Mouse (Mus musculus) heart, adult 2 months (tissue): Measurements from ENCODE around the gene Il12a. TPM values are rescaled to one million over a fixed set of nuclear protein-coding genes. Genes with fewer than 3 reads are reported as not detected.

Experiments used
- DNase-seq, 2 experiments: peaks; one replicate each; pipeline ENCODE4 v3.0.0; 2021
- H3K27ac ChIP-seq: fragments of 200-600 bp; 2 replicates; pipeline ENCODE4 v1.8.1; 2022
- H3K27me3 ChIP-seq: fragments of 200-500 bp; 2 replicates; pipeline ENCODE4 v1.6.1; 2012; ENCODE audit warnings: mild to moderate bottlenecking, low read length, inconsistent platforms, mixed read lengths; ENCODE audit not compliant: control insufficient read depth, insufficient read depth
- H3K36me3 ChIP-seq: fragments of 200-500 bp; 2 replicates; pipeline ENCODE4 v1.6.1; 2012; ENCODE audit warnings: low read length, inconsistent platforms; ENCODE audit not compliant: control insufficient read depth, insufficient read depth
- H3K4me1 ChIP-seq: fragments of 200-500 bp; 2 replicates; pipeline ENCODE4 v1.6.1; 2011; ENCODE audit warnings: low read length; ENCODE audit not compliant: control insufficient read depth, insufficient read depth
- H3K4me3 ChIP-seq: fragments of 200-600 bp; 2 replicates; pipeline ENCODE4 v1.8.1; 2022
- H3K79me2 ChIP-seq: fragments of 200-500 bp; replicated peaks from 2 replicates; pipeline ENCODE4 v1.6.1; 2012; ENCODE audit warnings: mild to moderate bottlenecking, inconsistent platforms, low read length, moderate library complexity, mixed read lengths; ENCODE audit not compliant: control insufficient read depth, insufficient read depth
- H3K9ac ChIP-seq: fragments of 200-500 bp; 2 replicates; pipeline ENCODE4 v1.6.1; 2012; ENCODE audit warnings: low read depth, mild to moderate bottlenecking, control low read depth, inconsistent platforms, low read length, mixed read lengths
- CTCF ChIP-seq: fragments of 200-600 bp; IDR thresholded peaks from 2 replicates; pipeline ENCODE4 v1.8.1; 2022; ENCODE audit warnings: antibody characterized with exemption, mild to moderate bottlenecking, moderate library complexity
- EP300 ChIP-seq: fragments of 200-500 bp; IDR thresholded peaks from 2 replicates; pipeline ENCODE4 v1.6.1; 2011; ENCODE audit warnings: low read depth, low read length, control low read depth; ENCODE audit not compliant: insufficient read depth
- POLR2A ChIP-seq: fragments of 200-500 bp; IDR thresholded peaks from 2 replicates; pipeline ENCODE4 v1.6.1; 2011; ENCODE audit warnings: mild to moderate bottlenecking, low read depth, low read length, control low read depth; ENCODE audit not compliant: insufficient read depth
- WGBS: fragments of 180-500 bp; shearing (Covaris S2); methylation state at CpG from one replicate; pipeline ENCODE4 v1.1.7; 2018; 5-methylcytosine and 5-hydroxymethylcytosine counted together
- intact Hi-C: fragments of 180-260 bp; cut with DNase I; formaldehyde crosslinking; loops from one replicate; pipeline ENCODE4 v1.15.1; 2025
- polyA plus RNA-seq: library from polyadenylated mRNA; depleted of rRNA; stranded (reverse); fragments of >200 nt; gene quantifications from 2 replicates; pipeline ENCODE4 v1.2.3, GENCODE M21; 2012
- total RNA-seq, 2 experiments: library from RNA; stranded (reverse); gene quantifications; 2 replicates each; pipeline ENCODE4 v1.2.3; 2021

The Il12a gene
- total and polyA plus RNA-seq, 3 experiments: 0.23 to 0.84 TPM; not detected in 1

GRCm38 (mm10) chr3:68666377-68666776 lies 24.1 kb upstream of the Il12a start:
- TF ChIP-seq POLR2A (no peak), CTCF (no peak), EP300 (no peak)
- 86% methylated on average over 7 of the region's 7 CpGs for WGBS
- no peak for DNase-seq
- Histone ChIP-seq H3K79me2 (no peaks in the 10 kb centered on the region), H3K4me3 (no peak overlapping the region), H3K36me3 (no peaks in the 10 kb centered on the region), H3K27me3 (no peaks in the 10 kb centered on the region), H3K27ac (no peak overlapping the region), H3K9ac (no peak overlapping the region), H3K4me1 (no peaks in the 10 kb centered on the region)
- intact Hi-C loops: no loop called here

GRCm38 (mm10) chr3:68667852-68668251 lies 22.6 kb upstream of the Il12a start:
- Histone ChIP-seq H3K36me3 (no peaks in the 10 kb centered on the region), H3K4me1 (no peaks in the 10 kb centered on the region), H3K27me3 (no peaks in the 10 kb centered on the region), H3K9ac (no peak overlapping the region), H3K4me3 (no peak overlapping the region), H3K27ac (no peak overlapping the region), H3K79me2 (no peaks in the 10 kb centered on the region)
- TF ChIP-seq EP300 (no peak), POLR2A (no peak), CTCF (no peak)
- intact Hi-C loops: no loop called here
- no peak for DNase-seq
- 98% methylated on average over 1 of the region's 1 CpGs for WGBS

- H3K27ac ChIP-seq: no peak overlapping the region
- H3K4me1 ChIP-seq: no peaks in the 10 kb centered on the region
- no peak overlapping the region for H3K4me3 ChIP-seq
- H3K36me3 ChIP-seq: no peaks in the 10 kb centered on the region
- no peak overlapping the region for H3K9ac ChIP-seq
- H3K79me2 ChIP-seq: no peaks in the 10 kb centered on the region
- no peak for DNase-seq
- intact Hi-C loops: no loop called here
- no peaks in the 10 kb centered on the region for H3K27me3 ChIP-seq
- TF ChIP-seq CTCF (no peak), EP300 (no peak), POLR2A (no peak)
- 76% methylated on average over 5 of the region's 5 CpGs for WGBS
Measured at GRCm38 (mm10) chr3:68669418-68669974, 20.9 kb upstream of the Il12a start.

GRCm38 (mm10) chr3:68674721-68675120 lies 15.7 kb upstream of the Il12a start:
- TF ChIP-seq POLR2A (no peak), CTCF (no peak), EP300 (no peak)
- intact Hi-C loops: no loop called here
- no peak overlapping the region for H3K4me3 ChIP-seq
- H3K4me1 ChIP-seq: peaks cover 2% of the 10 kb centered on the region
- WGBS: 94% methylated on average over 2 of the region's 2 CpGs
- no peaks in the 10 kb centered on the region for H3K36me3 ChIP-seq
- no peaks in the 10 kb centered on the region for H3K79me2 ChIP-seq
- no peaks in the 10 kb centered on the region for H3K27me3 ChIP-seq
- H3K9ac ChIP-seq: no peak overlapping the region
- DNase-seq: no peak
- no peak overlapping the region for H3K27ac ChIP-seq

GRCm38 (mm10) chr3:68675216-68675835 lies 15.1 kb upstream of the Il12a start:
- H3K27ac ChIP-seq: no peak overlapping the region
- no peaks in the 10 kb centered on the region for H3K36me3 ChIP-seq
- no peak overlapping the region for H3K9ac ChIP-seq
- no peaks in the 10 kb centered on the region for H3K27me3 ChIP-seq
- WGBS: 83% methylated on average over 12 of the region's 12 CpGs
- H3K4me3 ChIP-seq: no peak overlapping the region
- TF ChIP-seq EP300 (no peak), CTCF (no peak), POLR2A (no peak)
- peaks cover 2% of the 10 kb centered on the region for H3K4me1 ChIP-seq
- no peaks in the 10 kb centered on the region for H3K79me2 ChIP-seq
- intact Hi-C loops: no loop called here
- DNase-seq: no peak

- DNase-seq: no peak
- H3K36me3 ChIP-seq: no peaks in the 10 kb centered on the region
- H3K4me3 ChIP-seq: no peak overlapping the region
- H3K4me1 ChIP-seq: peaks cover 2% of the 10 kb centered on the region
- no peaks in the 10 kb centered on the region for H3K27me3 ChIP-seq
- H3K9ac ChIP-seq: no peak overlapping the region
- intact Hi-C loops: no loop called here
- TF ChIP-seq POLR2A: no peak
- no peak for TF ChIP-seq CTCF
- no peak for TF ChIP-seq EP300
- 68% methylated on average over 10 of the region's 10 CpGs for WGBS
- H3K79me2 ChIP-seq: no peaks in the 10 kb centered on the region
- H3K27ac ChIP-seq: no peak overlapping the region
Measured at GRCm38 (mm10) chr3:68675980-68676678, 14.3 kb upstream of the Il12a start.
